14 mouse cellular contexts compared by ENCODE assay signal in genomic region chr8:69912478-69913074, GRCm38 (mm10). TPM values are rescaled to one million over a fixed set of nuclear protein-coding genes. Genes with fewer than 3 reads are reported as not detected.
"Had no signal": no experiment of that assay in that cellular context is flagged by ENCODE, and none has a peak within 500 bp of the region (broad histone marks: within the 10 kb centered on the region; RNA-seq: fewer than 3 reads in every experiment).

No protein-coding gene starts in this region.

- H3K4me2 ChIP-seq: limb, embryonic 13.5 days; midbrain, embryonic 12.5 days; neural tube, embryonic 13.5 days; stomach, embryonic 15.5 days had no signal

- DNase-seq: kidney, adult 11 months; kidney, postnatal 10 days; layer of hippocampus, adult 9-11 months; layer of hippocampus, postnatal 36 days; lung, adult 18-20 months; thymus, postnatal 36 days had no signal

- H3K9ac ChIP-seq: limb, embryonic 13.5 days; liver, embryonic 14.5 days; midbrain, embryonic 12.5 days; neural tube, embryonic 13.5 days; stomach, embryonic 15.5 days had no signal

- H3K27ac ChIP-seq: limb, embryonic 13.5 days; liver, embryonic 14.5 days; midbrain, embryonic 12.5 days; neural tube, embryonic 13.5 days; stomach, embryonic 15.5 days had no signal

- H3K9me3 ChIP-seq: limb, embryonic 13.5 days; midbrain, embryonic 12.5 days; neural tube, embryonic 13.5 days; stomach, embryonic 15.5 days had no signal

- H3K4me3 ChIP-seq: limb, embryonic 13.5 days; midbrain, embryonic 12.5 days; neural tube, embryonic 13.5 days; stomach, embryonic 15.5 days had no signal

- ATAC-seq: midbrain, embryonic 16.5 days had no signal

- H3K4me1 ChIP-seq: limb, embryonic 13.5 days; midbrain, embryonic 12.5 days; neural tube, embryonic 13.5 days; stomach, embryonic 15.5 days had no signal

- H3K27me3 ChIP-seq: limb, embryonic 13.5 days; midbrain, embryonic 12.5 days; neural tube, embryonic 13.5 days; stomach, embryonic 15.5 days had no signal

RNA-seq across cellular contexts. Expression of gene Yjefn3, which starts 10.1 kb away (rescaled TPM):
- total RNA-seq: megakaryocyte-erythroid progenitor cell, adult 5-6 weeks had no signal

RNA-seq across cellular contexts. Expression of gene Tssk6, which starts 10.6 kb away (rescaled TPM):
- total RNA-seq: liver, adult 2 months; megakaryocyte-erythroid progenitor cell, adult 5-6 weeks had no signal

RNA-seq across cellular contexts. Expression of gene Cilp2, which starts 25.1 kb away (rescaled TPM):
- total RNA-seq: liver, adult 2 months; megakaryocyte-erythroid progenitor cell, adult 5-6 weeks had no signal
